Mouse (Mus musculus) cortical plate, adult 2 months (tissue): ENCODE measurements at regions not wholly inside any gene's neighbourhood (a gene's known extent, or its start where the extent isn't known, plus 50 kb on each side); places are given as distances from the start of the nearest gene placed in this dataset.
A peak's percentile ranks its signal among the peaks of the same experiment; 100 is the strongest.
"Not testable (repeated sequence)": the region's sequence is repeated elsewhere in the genome, so short reads cannot be mapped to it uniquely, and the experiment has no call there.

Source experiments
- H3K27ac ChIP-seq: fragments of 200-500 bp; 2 replicates; pipeline ENCODE4 v1.5.1; 2012; ENCODE audit warnings: low read length, control low read depth, inconsistent platforms; ENCODE audit not compliant: insufficient read depth
- H3K4me1 ChIP-seq: fragments of 200-500 bp; 2 replicates; pipeline ENCODE4 v1.6.1; 2011; ENCODE audit warnings: low read length; ENCODE audit not compliant: control insufficient read depth, insufficient read depth
- H3K4me3 ChIP-seq: fragments of 200-500 bp; 2 replicates; pipeline ENCODE4 v1.5.1; 2011; ENCODE audit warnings: mild to moderate bottlenecking, low read length, control low read depth; ENCODE audit not compliant: insufficient read depth
- CTCF ChIP-seq: fragments of 200-500 bp; IDR thresholded peaks from 2 replicates; pipeline ENCODE4 v1.5.1; 2011; ENCODE audit warnings: mild to moderate bottlenecking, control low read depth, low read length; ENCODE audit not compliant: insufficient read depth; ENCODE audit errors: extremely low read depth
- POLR2A ChIP-seq: fragments of 200-500 bp; IDR thresholded peaks from 2 replicates; pipeline ENCODE4 v1.6.1; 2011; ENCODE audit warnings: mild to moderate bottlenecking, low read length, control low read depth; ENCODE audit not compliant: insufficient read depth; ENCODE audit errors: extremely low read depth

GRCm38 (mm10) chr6:5663433-5664175, 61.8 kb upstream of the Dync1i1 start:
- no peak for TF ChIP-seq CTCF
- no peak for TF ChIP-seq POLR2A
- Histone ChIP-seq H3K4me1 (no peaks in the 10 kb centered on the region), H3K27ac (no peak overlapping the region), H3K4me3 (no peak overlapping the region)

- no peaks in the 10 kb centered on the region for H3K4me1 ChIP-seq
- TF ChIP-seq CTCF (peak; percentile 96), POLR2A (no peak)
- H3K4me3 ChIP-seq = no peak overlapping the region
- no peak overlapping the region for H3K27ac ChIP-seq
Measured at GRCm38 (mm10) chr6:5645150-5645732, 80.2 kb upstream of the Dync1i1 start.

GRCm38 (mm10) chr6:5634222-5634621, 91.2 kb upstream of the Dync1i1 start:
- TF ChIP-seq POLR2A (no peak), CTCF (no peak)
- Histone ChIP-seq H3K4me1 (no peaks in the 10 kb centered on the region), H3K27ac (no peak overlapping the region)

GRCm38 (mm10) chr6:5633036-5633708, 92.3 kb upstream of the Dync1i1 start:
- H3K27ac ChIP-seq = no peak overlapping the region
- TF ChIP-seq CTCF (peak; percentile 67), POLR2A (no peak)
- H3K4me1 ChIP-seq = no peaks in the 10 kb centered on the region
- H3K4me3 ChIP-seq = no peak overlapping the region

More at GRCm38 (mm10) chr6:5634222-5634621, 91.2 kb upstream of the Dync1i1 start:
- H3K4me3 ChIP-seq = no peak overlapping the region

GRCm38 (mm10) chr6:5624085-5624484, 101.4 kb upstream of the Dync1i1 start:
- TF ChIP-seq POLR2A (no peak), CTCF (no peak)
- H3K4me1 ChIP-seq = no peaks in the 10 kb centered on the region

GRCm38 (mm10) chr6:5621582-5621981, 103.9 kb upstream of the Dync1i1 start:
- Histone ChIP-seq H3K4me3 (no peak overlapping the region), H3K27ac (no peak overlapping the region), H3K4me1 (no peaks in the 10 kb centered on the region)
- TF ChIP-seq CTCF = no peak
- TF ChIP-seq POLR2A = no peak

More at GRCm38 (mm10) chr6:5624085-5624484, 101.4 kb upstream of the Dync1i1 start:
- no peak overlapping the region for H3K4me3 ChIP-seq
- no peak overlapping the region for H3K27ac ChIP-seq

- TF ChIP-seq POLR2A (no peak), CTCF (no peak)
- Histone ChIP-seq H3K4me3 (no peak overlapping the region), H3K4me1 (no peaks in the 10 kb centered on the region), H3K27ac (no peak overlapping the region)
Measured at GRCm38 (mm10) chr6:5594011-5594410, 97.9 kb upstream of the Pdk4 start.

GRCm38 (mm10) chr6:5589635-5590034, 93.5 kb upstream of the Pdk4 start:
- H3K27ac ChIP-seq = no peak overlapping the region
- H3K4me1 ChIP-seq = no peaks in the 10 kb centered on the region
- TF ChIP-seq CTCF (peak; percentile 99), POLR2A (no peak)
- no peak overlapping the region for H3K4me3 ChIP-seq

GRCm38 (mm10) chr6:5582923-5583525, 86.9 kb upstream of the Pdk4 start:
- Histone ChIP-seq H3K4me1 (no peaks in the 10 kb centered on the region), H3K27ac (no peak overlapping the region), H3K4me3 (no peak overlapping the region)
- no peak for TF ChIP-seq CTCF
- TF ChIP-seq POLR2A = no peak

- not testable (repeated sequence) for H3K27ac ChIP-seq, H3K4me1 ChIP-seq, H3K4me3 ChIP-seq
Measured at GRCm38 (mm10) chr6:5576891-5577290, 80.8 kb upstream of the Pdk4 start.
